Mouse (Mus musculus) cerebellum, adult 2 months (tissue): ENCODE data around the gene Arrdc2. TPM values are rescaled to one million over a fixed set of nuclear protein-coding genes. Genes with fewer than 3 reads are reported as not detected.

Experiments
- DNase-seq, 2 experiments: peaks; one replicate each; pipeline ENCODE4 v3.0.0; 2021
- H3K27ac ChIP-seq: fragments of 200-500 bp; 2 replicates; pipeline ENCODE4 v1.5.1; 2012; ENCODE audit warnings: low read length, control low read depth, inconsistent platforms; ENCODE audit not compliant: insufficient read depth
- H3K27me3 ChIP-seq: fragments of 200-500 bp; 2 replicates; pipeline ENCODE4 v1.6.1; 2012; ENCODE audit warnings: inconsistent platforms, mild to moderate bottlenecking, low read length, moderate library complexity; ENCODE audit not compliant: control insufficient read depth, insufficient read depth
- H3K4me1 ChIP-seq: fragments of 200-500 bp; 2 replicates; pipeline ENCODE4 v1.6.1; 2011; ENCODE audit warnings: low read length; ENCODE audit not compliant: control insufficient read depth, insufficient read depth
- H3K4me3 ChIP-seq: fragments of 200-500 bp; replicated peaks from 2 replicates; pipeline ENCODE3; 2011; ENCODE audit warnings: mild to moderate bottlenecking, low read depth, low read length, control low read depth; ENCODE audit not compliant: insufficient read depth
- CTCF ChIP-seq: fragments of 200-500 bp; IDR thresholded peaks from 2 replicates; pipeline ENCODE4 v1.5.1; 2011; ENCODE audit warnings: low read depth, mild to moderate bottlenecking, control low read depth, low read length, moderate library complexity, borderline replicate concordance; ENCODE audit not compliant: insufficient read depth
- POLR2A ChIP-seq: fragments of 200-500 bp; IDR thresholded peaks from 2 replicates; pipeline ENCODE4 v1.6.1; 2011; ENCODE audit warnings: low read length, control low read depth, borderline replicate concordance; ENCODE audit not compliant: insufficient read depth
- WGBS: fragments of 180-500 bp; shearing (Covaris S2); methylation state at CpG from one replicate; pipeline ENCODE4 v1.1.7; 2018; 5-methylcytosine and 5-hydroxymethylcytosine counted together
- polyA plus RNA-seq: library from polyadenylated mRNA; depleted of rRNA; stranded (reverse); fragments of >200 nt; gene quantifications from 2 replicates; pipeline ENCODE4 v1.2.3, GENCODE M21; 2012

Gene Arrdc2
- polyA plus RNA-seq, 1 experiment = 34.0 TPM

GRCm38 (mm10) chr8:70869199-70869571, 29.7 kb upstream of the Arrdc2 start:
- H3K27ac ChIP-seq = no peak overlapping the region
- H3K27me3 ChIP-seq = no peaks in the 10 kb centered on the region
- TF ChIP-seq CTCF (no peak), POLR2A (no peak)
- WGBS = 60% methylated on average over 5 of the region's 5 CpGs
- DNase-seq = no peak
- H3K4me1 ChIP-seq = peaks cover 11% of the 10 kb centered on the region
- no peak overlapping the region for H3K4me3 ChIP-seq

- Histone ChIP-seq H3K4me1 (peaks cover 11% of the 10 kb centered on the region), H3K4me3 (no peak overlapping the region), H3K27me3 (no peaks in the 10 kb centered on the region), H3K27ac (no peak overlapping the region)
- DNase-seq = no peak
- WGBS = 46% methylated on average over 40 of the region's 40 CpGs
- no peak for TF ChIP-seq CTCF
- TF ChIP-seq POLR2A = no peak
These were observed 29.2 kb upstream of the Arrdc2 start for GRCm38 (mm10) chr8:70868559-70869198.

- no peak overlapping the region for H3K4me3 ChIP-seq
- H3K27me3 ChIP-seq = peaks cover 1% of the 10 kb centered on the region; the same call in 1 of the 2 replicates
- WGBS = 87% methylated on average over 7 of the region's 7 CpGs
- no peak for DNase-seq
- TF ChIP-seq POLR2A = no peak
- TF ChIP-seq CTCF = no peak
- no peak overlapping the region for H3K27ac ChIP-seq
- H3K4me1 ChIP-seq = peaks cover 18% of the 10 kb centered on the region
These were observed 27.0 kb upstream of the Arrdc2 start for GRCm38 (mm10) chr8:70866566-70866965.

GRCm38 (mm10) chr8:70866001-70866520, 26.5 kb upstream of the Arrdc2 start:
- TF ChIP-seq POLR2A = no peak
- H3K27me3 ChIP-seq = peaks cover 1% of the 10 kb centered on the region; the same call in 1 of the 2 replicates
- DNase-seq = no peak
- H3K27ac ChIP-seq = no peak overlapping the region
- peaks cover 18% of the 10 kb centered on the region for H3K4me1 ChIP-seq
- H3K4me3 ChIP-seq = peak overlapping the region; percentile 71
- WGBS = 8% methylated on average over 12 of the region's 12 CpGs

- peak overlapping the region; percentile 71 for H3K4me3 ChIP-seq
- DNase-seq = peak; percentile 99
- peak; percentile 38; the same call in 1 of the 2 replicates for TF ChIP-seq POLR2A
- no peak for TF ChIP-seq CTCF
- peaks cover 18% of the 10 kb centered on the region for H3K4me1 ChIP-seq
- peaks cover 1% of the 10 kb centered on the region; the same call in 1 of the 2 replicates for H3K27me3 ChIP-seq
- peak overlapping the region; percentile 41 for H3K27ac ChIP-seq
- under 1% methylated on average over 46 of the region's 46 CpGs for WGBS
These were observed 26.0 kb upstream of the Arrdc2 start for GRCm38 (mm10) chr8:70865350-70866000.

- peak overlapping the region; percentile 41 for H3K27ac ChIP-seq
- DNase-seq = peak in 1 of 2 experiments; percentile 53
- no peak for TF ChIP-seq POLR2A
- TF ChIP-seq CTCF = no peak
- H3K4me1 ChIP-seq = peaks cover 16% of the 10 kb centered on the region
- WGBS = 5% methylated on average over 24 of the region's 24 CpGs
- peaks cover 1% of the 10 kb centered on the region; the same call in 1 of the 2 replicates for H3K27me3 ChIP-seq
- peak overlapping the region; percentile 71 for H3K4me3 ChIP-seq
These were observed 25.2 kb upstream of the Arrdc2 start for GRCm38 (mm10) chr8:70864712-70865221.

- H3K4me1 ChIP-seq = peaks cover 14% of the 10 kb centered on the region
- WGBS = 2% methylated on average over 46 of the region's 46 CpGs
- peak overlapping the region; percentile 33 for H3K4me3 ChIP-seq
- no peak for DNase-seq
- no peak for TF ChIP-seq POLR2A
- TF ChIP-seq CTCF = no peak
- no peak overlapping the region for H3K27ac ChIP-seq
- peaks cover 1% of the 10 kb centered on the region; the same call in 1 of the 2 replicates for H3K27me3 ChIP-seq
These were observed 24.6 kb upstream of the Arrdc2 start for GRCm38 (mm10) chr8:70863956-70864711.
